Mouse (Mus musculus) spleen, embryonic (tissue): Measurements from ENCODE around the gene Fam186b.

ENCODE experiments used
- CTCF ChIA-PET: fragments of 350-600 bp; sonication (Branson Sonifier 250); formaldehyde crosslinking; loops from one replicate; lab custom pipeline; 2022; lab: Charles Lee

Fam186b gene

GRCm38 (mm10) chr15:99265679-99266078 lies 30.0 kb downstream of the Fam186b start:
- CTCF ChIA-PET = interaction anchor here (0.9 to 1.5 kb wide), 3 partner anchors 13 to 50 kb away, joined by 3 to 4 read pairs (median 4); partner anchors contain the start of gene Mcrs1

GRCm38 (mm10) chr15:99264363-99264762 lies 31.3 kb downstream of the Fam186b start:
- CTCF ChIA-PET = interaction anchor here (0.5 kb wide), 1 partner anchor 62 kb away, joined by 4 read pairs; no protein-coding TSS in a partner anchor

GRCm38 (mm10) chr15:99262702-99263101 lies 33.0 kb downstream of the Fam186b start:
- CTCF ChIA-PET = no interaction called here

- CTCF ChIA-PET = no interaction called here
Observed at GRCm38 (mm10) chr15:99259730-99260252, 35.9 kb downstream of the Fam186b start.

GRCm38 (mm10) chr15:99259167-99259729 lies 36.4 kb downstream of the Fam186b start:
- CTCF ChIA-PET = no interaction called here

- CTCF ChIA-PET = no interaction called here
Observed at GRCm38 (mm10) chr15:99255241-99255749, 40.4 kb downstream of the Fam186b start.

- CTCF ChIA-PET = no interaction called here
Observed at GRCm38 (mm10) chr15:99254477-99255005, 41.1 kb downstream of the Fam186b start.

GRCm38 (mm10) chr15:99253772-99254171 lies 41.9 kb downstream of the Fam186b start:
- CTCF ChIA-PET = interaction anchor here (0.7 kb wide), 1 partner anchor 160 kb away, joined by 3 read pairs; no protein-coding TSS in a partner anchor

GRCm38 (mm10) chr15:99253175-99253479 lies 42.6 kb downstream of the Fam186b start:
- CTCF ChIA-PET = interaction anchor here (0.7 to 1.8 kb wide), 2 partner anchors 12 to 160 kb away, joined by 3 to 4 read pairs; no protein-coding TSS in a partner anchor

GRCm38 (mm10) chr15:99252381-99253174 lies 43.1 kb downstream of the Fam186b start:
- CTCF ChIA-PET = interaction anchor here (1.8 kb wide), 1 partner anchor 13 kb away, joined by 4 read pairs; no protein-coding TSS in a partner anchor

- CTCF ChIA-PET = interaction anchor here (0.6 to 1.8 kb wide), 2 partner anchors 14 to 681 kb away, joined by 3 to 4 read pairs; partner anchors contain the start of genes 4930415O20Rik and Ccnt1
Observed at GRCm38 (mm10) chr15:99251626-99252380, 43.9 kb downstream of the Fam186b start, which contains the start of gene Mcrs1. Gene Mcrs1 (minus strand): TSS chr15:99251961.

GRCm38 (mm10) chr15:99251111-99251510 lies 44.6 kb downstream of the Fam186b start:
- CTCF ChIA-PET = interaction anchor here (0.6 to 0.7 kb wide), 2 partner anchors 219 to 680 kb away, joined by 3 to 4 read pairs; partner anchors contain the start of genes 4930415O20Rik and Ccnt1

GRCm38 (mm10) chr15:99249938-99250337 lies 45.8 kb downstream of the Fam186b start:
- CTCF ChIA-PET = no interaction called here

GRCm38 (mm10) chr15:99248972-99249371 lies 46.7 kb downstream of the Fam186b start:
- CTCF ChIA-PET = no interaction called here

- CTCF ChIA-PET = interaction anchor here (0.6 kb wide), 1 partner anchor 216 kb away, joined by 6 read pairs; no protein-coding TSS in a partner anchor
Observed at GRCm38 (mm10) chr15:99246736-99247135, 49.0 kb downstream of the Fam186b start.

GRCm38 (mm10) chr15:99242045-99242444 lies 53.6 kb downstream of the Fam186b start:
- CTCF ChIA-PET = no interaction called here

- CTCF ChIA-PET = no interaction called here
Observed at GRCm38 (mm10) chr15:99241249-99241648, 54.4 kb downstream of the Fam186b start.

- CTCF ChIA-PET = no interaction called here
Observed at GRCm38 (mm10) chr15:99240129-99240528, 55.6 kb downstream of the Fam186b start.

GRCm38 (mm10) chr15:99238006-99238405 lies 57.7 kb downstream of the Fam186b start:
- CTCF ChIA-PET = no interaction called here

GRCm38 (mm10) chr15:99234326-99235010 lies 61.2 kb downstream of the Fam186b start:
- CTCF ChIA-PET = no interaction called here
